Mouse (Mus musculus) hindbrain, embryonic 12.5 days (tissue): ENCODE measurements at regions not wholly inside any gene's neighbourhood (a gene's known extent, or its start where the extent isn't known, plus 50 kb on each side); places are given as distances from the start of the nearest gene placed in this dataset.

Experiments used
- ATAC-seq: fragments of 200-750 bp; cut with Nextera tagmentation; 2 replicates; pipeline ENCODE4 v1.8.0; 2017; ENCODE audit warnings: moderate TSS enrichment; ENCODE audit not compliant: low FRiP score
- H3K27ac ChIP-seq: fragments of 300-500 bp; sonication (generic); 2 replicates; pipeline ENCODE4 v1.5.1; 2016; ENCODE audit warnings: mild to moderate bottlenecking
- H3K27me3 ChIP-seq: fragments of 300-500 bp; sonication (generic); 2 replicates; pipeline ENCODE4 v1.6.1; 2016; ENCODE audit warnings: mild to moderate bottlenecking
- H3K36me3 ChIP-seq: fragments of 300-500 bp; sonication (generic); 2 replicates; pipeline ENCODE4 v1.6.1; 2016; ENCODE audit warnings: mild to moderate bottlenecking
- H3K4me1 ChIP-seq: fragments of 300-500 bp; sonication (generic); 2 replicates; pipeline ENCODE4 v1.6.1; 2016
- H3K4me2 ChIP-seq: fragments of 300-500 bp; sonication (generic); replicated peaks from 2 replicates; pipeline ENCODE4 v1.6.1; 2016; ENCODE audit warnings: mild to moderate bottlenecking
- H3K4me3 ChIP-seq: fragments of 300-500 bp; sonication (generic); 2 replicates; pipeline ENCODE4 v1.5.1; 2016; ENCODE audit warnings: mild to moderate bottlenecking
- H3K9ac ChIP-seq: fragments of 300-500 bp; sonication (generic); 2 replicates; pipeline ENCODE4 v1.6.1; 2016; ENCODE audit warnings: mild to moderate bottlenecking, moderate library complexity
- H3K9me3 ChIP-seq: fragments of 300-500 bp; sonication (generic); replicated peaks from 2 replicates; pipeline ENCODE4 v1.6.1; 2016; ENCODE audit warnings: mild to moderate bottlenecking
- WGBS: fragments of 180-500 bp; shearing (Covaris S2); methylation state at CpG from one replicate; pipeline ENCODE4 v1.1.7; 2016; 5-methylcytosine and 5-hydroxymethylcytosine counted together

DNA sequence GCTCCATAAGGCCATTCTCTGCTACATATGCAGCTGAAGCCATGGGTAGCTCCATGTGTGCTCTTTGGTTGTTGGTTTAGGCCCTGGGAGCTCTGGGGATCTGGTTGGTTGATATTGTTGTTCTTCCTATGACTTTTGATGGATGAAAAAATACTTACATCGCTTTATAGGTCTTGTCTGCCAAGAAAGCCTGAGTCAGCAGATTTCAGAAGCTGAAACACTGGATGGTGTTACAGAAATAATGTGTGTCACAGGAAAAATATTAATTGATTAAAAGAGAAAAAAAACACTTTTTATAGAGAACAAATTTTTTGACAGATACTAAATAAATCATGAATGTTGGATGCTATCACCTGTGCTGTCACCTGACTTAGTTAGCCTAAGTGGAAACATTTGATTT is 52.4 kb upstream of the Plxna2 start:
- Histone ChIP-seq H3K27ac (no peak overlapping the region), H3K4me3 (no peak overlapping the region), H3K36me3 (no peaks in the 10 kb centered on the region), H3K4me1 (no peaks in the 10 kb centered on the region), H3K4me2 (no peak overlapping the region), H3K9me3 (no peaks in the 10 kb centered on the region), H3K27me3 (no peaks in the 10 kb centered on the region), H3K9ac (no peak overlapping the region)
- ATAC-seq = no peak
- 84% methylated on average over 1 of the region's 1 CpGs for WGBS

DNA sequence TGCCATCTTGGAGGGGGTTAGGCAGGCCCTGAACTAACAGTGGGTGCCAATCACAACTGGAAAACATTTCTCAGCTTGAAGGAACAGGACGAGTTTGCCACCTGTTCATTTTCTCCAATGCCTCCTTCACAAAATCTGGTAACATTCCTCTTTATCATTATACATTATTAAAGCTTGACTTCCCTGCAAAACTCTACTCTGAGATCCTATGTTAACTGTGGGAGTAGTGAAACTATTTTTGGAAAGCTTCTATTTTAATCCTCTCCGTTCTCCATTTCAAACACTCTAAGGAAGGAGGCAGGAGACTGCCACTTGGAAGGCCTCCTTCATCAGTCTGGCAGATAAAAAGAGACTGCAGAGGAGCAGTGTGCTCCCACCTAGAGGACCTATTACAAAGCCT is 54.1 kb upstream of the Plxna2 start:
- 78% methylated on average over 2 of the region's 2 CpGs for WGBS
- Histone ChIP-seq H3K4me1 (no peaks in the 10 kb centered on the region), H3K4me2 (no peak overlapping the region), H3K27ac (no peak overlapping the region), H3K27me3 (no peaks in the 10 kb centered on the region), H3K4me3 (no peak overlapping the region), H3K36me3 (no peaks in the 10 kb centered on the region), H3K9ac (no peak overlapping the region), H3K9me3 (no peaks in the 10 kb centered on the region)
- ATAC-seq = no peak

DNA sequence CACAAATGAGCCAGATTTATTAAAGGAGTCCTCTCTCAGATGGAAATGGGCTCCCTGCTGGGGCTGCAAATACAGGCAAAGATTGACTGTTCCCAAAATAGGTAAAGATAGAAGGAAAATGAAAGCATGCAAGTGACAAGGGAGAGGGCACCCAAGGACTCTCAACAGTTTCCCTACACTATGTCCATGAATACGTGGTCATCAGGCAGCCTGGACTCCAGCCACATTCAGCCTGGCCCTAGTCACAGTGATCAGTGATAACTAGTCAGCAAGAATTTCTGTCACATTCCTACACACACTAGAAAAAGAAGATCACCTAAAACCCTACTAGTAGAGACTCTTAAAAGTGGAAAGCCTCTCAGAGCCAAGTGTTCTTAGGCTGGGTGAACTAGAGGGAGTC is 56.9 kb upstream of the Plxna2 start:
- H3K9ac ChIP-seq = no peak overlapping the region
- H3K4me3 ChIP-seq = no peak overlapping the region
- H3K36me3 ChIP-seq = no peaks in the 10 kb centered on the region
- 68% methylated on average over 1 of the region's 1 CpGs for WGBS
- H3K9me3 ChIP-seq = no peaks in the 10 kb centered on the region
- H3K27me3 ChIP-seq = no peaks in the 10 kb centered on the region
- H3K4me1 ChIP-seq = no peaks in the 10 kb centered on the region
- ATAC-seq = no peak
- no peak overlapping the region for H3K27ac ChIP-seq
- no peak overlapping the region for H3K4me2 ChIP-seq

DNA sequence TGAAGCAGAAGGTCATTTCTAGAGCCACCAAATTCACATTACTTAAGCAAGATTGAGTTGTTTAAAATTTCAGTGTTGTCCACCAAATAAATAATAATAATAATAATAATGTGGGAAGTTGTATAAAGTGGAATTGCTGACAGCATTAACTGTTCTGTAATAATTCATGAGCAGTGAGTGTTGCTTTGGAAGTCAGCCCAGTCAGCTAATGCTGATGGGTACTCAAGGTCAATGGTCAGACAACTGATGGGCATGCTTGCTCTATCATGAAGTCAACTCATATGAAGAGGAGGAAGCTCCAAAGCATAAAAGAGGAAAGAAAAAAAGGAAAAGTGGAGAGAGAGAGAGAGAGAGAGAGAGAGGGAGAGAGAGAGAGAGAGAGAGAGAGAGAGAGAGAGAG is 69.4 kb upstream of the Plxna2 start:
- Histone ChIP-seq H3K9me3 (no peaks in the 10 kb centered on the region), H3K4me2 (no peak overlapping the region), H3K9ac (no peak overlapping the region), H3K36me3 (no peaks in the 10 kb centered on the region), H3K4me3 (no peak overlapping the region), H3K4me1 (no peaks in the 10 kb centered on the region), H3K27ac (no peak overlapping the region), H3K27me3 (no peaks in the 10 kb centered on the region)
- ATAC-seq = no peak

DNA sequence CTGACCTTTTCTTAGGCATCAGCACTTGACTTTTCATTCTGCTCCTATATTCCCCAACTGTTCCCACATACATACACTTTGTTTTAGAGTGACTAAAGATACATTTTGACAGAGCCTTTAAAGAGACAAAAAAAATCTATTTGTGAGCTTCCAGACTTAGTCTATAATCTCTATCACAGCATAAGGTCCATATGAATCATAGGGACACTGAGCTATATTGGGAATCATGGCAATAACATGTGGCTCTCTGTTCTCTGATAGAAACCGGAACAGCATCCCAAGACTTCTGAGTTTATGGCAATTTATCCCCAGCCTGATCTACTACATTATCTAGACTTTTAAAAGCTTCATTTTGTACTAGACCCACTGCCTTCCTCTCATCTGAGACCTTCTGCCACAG is 69.8 kb upstream of the Plxna2 start:
- WGBS = 97% methylated on average over 1 of the region's 1 CpGs
- Histone ChIP-seq H3K9ac (no peak overlapping the region), H3K9me3 (no peaks in the 10 kb centered on the region), H3K36me3 (no peaks in the 10 kb centered on the region), H3K27me3 (no peaks in the 10 kb centered on the region), H3K4me1 (no peaks in the 10 kb centered on the region), H3K4me3 (no peak overlapping the region), H3K27ac (no peak overlapping the region), H3K4me2 (no peak overlapping the region)
- no peak for ATAC-seq

DNA sequence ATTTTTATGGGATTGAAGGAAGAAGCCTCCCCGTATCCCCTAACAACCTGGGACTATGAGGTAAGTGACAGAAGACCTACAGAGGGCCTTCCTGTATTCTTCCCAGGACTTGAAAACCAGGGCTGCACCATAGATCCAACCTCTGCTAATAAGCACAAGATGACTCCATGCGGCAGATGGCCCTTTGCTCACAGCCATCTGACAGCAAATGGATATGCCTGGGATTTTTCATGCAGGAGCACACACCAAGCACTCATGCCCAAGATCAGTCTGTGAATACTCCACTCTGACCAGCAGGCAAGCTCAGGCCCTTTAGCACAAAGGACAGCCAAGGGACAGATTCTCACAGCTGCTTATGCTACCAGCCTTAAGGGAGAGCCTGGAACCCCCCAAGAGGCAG is 77.1 kb upstream of the Plxna2 start:
- H3K9ac ChIP-seq = no peak overlapping the region
- H3K27me3 ChIP-seq = no peaks in the 10 kb centered on the region
- no peak overlapping the region for H3K27ac ChIP-seq
- H3K36me3 ChIP-seq = no peaks in the 10 kb centered on the region
- H3K9me3 ChIP-seq = no peaks in the 10 kb centered on the region
- ATAC-seq = no peak
- WGBS = 98% methylated on average over 2 of the region's 2 CpGs
- H3K4me1 ChIP-seq = no peaks in the 10 kb centered on the region
- no peak overlapping the region for H3K4me3 ChIP-seq
- no peak overlapping the region for H3K4me2 ChIP-seq

DNA sequence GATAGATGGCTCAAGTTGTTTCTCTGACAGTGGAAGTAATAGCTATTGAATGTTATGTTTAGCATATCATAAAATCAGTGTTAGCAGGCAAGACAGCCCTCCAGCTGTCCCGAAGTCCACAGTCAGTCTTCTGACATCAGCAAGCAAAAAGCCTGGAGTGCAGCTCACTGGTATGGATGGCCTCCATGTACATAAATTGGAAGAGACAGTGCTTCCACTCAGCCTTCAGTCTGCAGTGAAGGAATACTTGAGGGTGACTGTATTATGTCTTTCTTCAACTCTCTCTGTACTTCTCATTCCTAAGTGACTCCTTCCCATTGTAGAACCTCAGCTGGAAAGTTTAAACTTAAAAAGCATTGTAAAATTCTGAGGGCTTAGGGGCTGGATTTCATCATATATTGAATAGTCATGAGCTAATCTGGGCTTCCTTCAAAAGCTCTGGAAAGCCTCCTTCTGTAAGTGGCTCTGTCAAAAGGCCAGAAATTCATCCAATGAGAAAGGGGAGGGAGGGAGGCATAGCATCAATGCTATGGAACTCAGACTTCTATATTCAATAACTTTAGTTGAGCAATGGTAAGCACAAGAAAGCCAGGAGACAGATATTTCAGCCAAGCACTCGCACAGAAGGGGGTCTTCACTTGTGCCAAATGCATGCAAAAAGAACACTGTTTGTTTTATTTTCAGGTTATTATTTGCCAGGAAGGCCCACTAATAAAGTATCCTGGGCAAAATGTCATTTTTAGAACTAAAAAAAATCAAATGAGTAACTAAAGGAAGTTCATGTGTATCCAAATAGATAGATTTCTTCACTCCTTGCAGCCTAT is 90.5 kb upstream of the Plxna2 start:
- Histone ChIP-seq H3K27ac (no peak overlapping the region), H3K4me2 (no peak overlapping the region), H3K27me3 (no peaks in the 10 kb centered on the region), H3K4me1 (no peaks in the 10 kb centered on the region), H3K9ac (no peak overlapping the region), H3K9me3 (no peaks in the 10 kb centered on the region), H3K36me3 (no peaks in the 10 kb centered on the region), H3K4me3 (no peak overlapping the region)
- WGBS = 78% methylated on average over 2 of the region's 2 CpGs
- ATAC-seq = no peak

DNA sequence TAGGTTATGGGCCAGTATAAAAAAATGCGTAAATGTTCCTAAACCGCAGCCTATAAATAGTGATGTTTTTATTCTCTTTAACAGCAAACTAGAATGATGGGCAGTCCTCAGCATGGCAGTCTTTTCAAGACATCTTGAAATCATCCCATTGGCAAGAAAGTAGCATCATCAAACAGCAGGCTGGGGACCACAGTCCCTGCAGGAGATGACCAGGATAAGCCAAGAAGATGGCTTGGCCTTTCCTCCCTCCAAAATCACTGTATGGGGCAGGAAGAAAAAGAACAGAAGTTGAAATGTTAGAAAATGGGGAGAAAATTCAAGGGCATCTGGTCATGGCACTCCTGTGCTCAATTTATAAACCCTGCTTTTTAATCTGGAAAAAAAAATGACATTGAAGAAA is 93.0 kb upstream of the Plxna2 start:
- no peak overlapping the region for H3K4me3 ChIP-seq
- H3K9me3 ChIP-seq = no peaks in the 10 kb centered on the region
- no peaks in the 10 kb centered on the region for H3K36me3 ChIP-seq
- WGBS = 98% methylated on average over 2 of the region's 2 CpGs
- H3K27ac ChIP-seq = no peak overlapping the region
- H3K4me2 ChIP-seq = no peak overlapping the region
- H3K4me1 ChIP-seq = no peaks in the 10 kb centered on the region
- H3K9ac ChIP-seq = no peak overlapping the region
- no peak for ATAC-seq
- no peaks in the 10 kb centered on the region for H3K27me3 ChIP-seq

DNA sequence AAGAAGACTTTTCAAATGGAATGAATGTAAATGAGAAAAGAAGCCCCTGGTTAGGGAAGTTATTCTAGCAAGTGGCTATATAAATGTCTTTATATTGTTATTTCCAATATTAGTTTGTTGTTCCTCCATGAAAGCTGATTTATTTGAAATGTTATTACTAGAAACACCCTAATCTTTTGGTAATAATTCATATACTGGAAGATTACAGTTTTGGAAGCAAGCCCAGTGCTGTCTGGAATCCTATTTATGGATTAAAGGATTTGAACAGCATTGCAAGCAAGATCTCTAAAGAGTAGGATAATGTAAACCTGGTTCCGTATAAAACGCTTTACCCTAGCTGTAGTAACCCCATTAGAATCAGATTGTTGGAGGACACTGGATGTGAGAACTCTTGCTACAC is 96.8 kb upstream of the Plxna2 start:
- 93% methylated on average over 2 of the region's 2 CpGs for WGBS
- Histone ChIP-seq H3K4me3 (no peak overlapping the region), H3K27me3 (no peaks in the 10 kb centered on the region), H3K36me3 (no peaks in the 10 kb centered on the region), H3K9me3 (no peaks in the 10 kb centered on the region), H3K27ac (no peak overlapping the region), H3K4me1 (no peaks in the 10 kb centered on the region), H3K4me2 (no peak overlapping the region), H3K9ac (no peak overlapping the region)
- ATAC-seq = no peak

DNA sequence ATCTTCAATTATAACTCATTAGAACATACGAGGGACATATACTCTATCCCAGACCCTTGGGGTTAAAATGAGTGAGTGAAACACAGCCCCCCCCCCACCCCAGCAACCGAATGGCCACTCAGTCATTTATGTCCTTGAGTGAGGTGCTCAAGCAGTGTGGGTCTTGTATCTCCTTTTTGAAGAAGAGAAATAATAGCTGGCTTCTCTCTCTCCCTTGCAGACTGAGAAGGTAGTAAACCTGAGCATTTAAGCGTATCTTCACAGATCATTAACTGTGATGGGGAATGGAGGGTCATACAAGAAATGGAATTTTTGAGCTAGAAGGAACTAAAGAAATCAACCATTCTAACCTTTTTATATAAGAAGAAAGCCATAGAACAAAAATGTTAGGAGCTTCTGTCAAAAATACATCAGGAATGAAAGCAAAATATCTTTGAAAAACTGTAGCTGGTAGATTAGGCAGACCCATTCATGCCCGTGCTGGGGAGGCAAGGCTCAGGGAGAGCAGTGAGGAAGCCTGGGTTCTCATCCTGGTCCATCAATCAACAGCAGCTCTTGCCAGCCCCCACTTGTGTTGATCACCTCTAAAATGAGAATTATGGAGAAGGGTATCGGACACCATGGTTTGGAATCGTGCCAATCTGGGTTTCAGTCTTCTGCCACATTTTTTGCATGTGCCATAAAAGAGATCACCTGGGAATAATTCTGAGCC is 98.4 kb upstream of the Plxna2 start:
- no peaks in the 10 kb centered on the region for H3K36me3 ChIP-seq
- 73% methylated on average over 6 of the region's 6 CpGs for WGBS
- H3K4me3 ChIP-seq = no peak overlapping the region
- no peaks in the 10 kb centered on the region for H3K9me3 ChIP-seq
- H3K4me1 ChIP-seq = no peaks in the 10 kb centered on the region
- no peak overlapping the region for H3K9ac ChIP-seq
- no peak for ATAC-seq
- H3K27me3 ChIP-seq = no peaks in the 10 kb centered on the region
- H3K27ac ChIP-seq = no peak overlapping the region
- H3K4me2 ChIP-seq = no peak overlapping the region

DNA sequence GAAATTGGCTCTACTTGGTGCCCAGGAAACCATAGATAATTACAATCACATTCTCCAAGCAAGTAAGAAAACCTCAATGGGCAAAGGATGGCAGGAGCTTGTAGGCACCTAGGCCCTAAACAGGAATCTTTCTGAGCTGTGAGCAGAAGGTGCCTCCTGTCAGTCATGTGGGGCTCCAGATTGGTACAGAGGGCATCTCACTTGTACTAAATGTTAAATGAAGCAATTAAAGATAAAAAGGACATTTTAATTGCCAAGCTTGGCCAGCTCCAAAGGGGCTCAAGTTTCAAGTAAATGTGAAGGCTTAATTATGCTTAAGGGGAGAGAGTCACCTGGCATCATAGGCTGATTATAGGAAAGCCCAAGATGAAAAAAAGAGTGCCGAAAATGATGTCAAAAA is 101.9 kb upstream of the Plxna2 start:
- ATAC-seq = no peak
- no peak overlapping the region for H3K4me3 ChIP-seq
- no peaks in the 10 kb centered on the region for H3K27me3 ChIP-seq
- no peak overlapping the region for H3K9ac ChIP-seq
- H3K36me3 ChIP-seq = no peaks in the 10 kb centered on the region
- 77% methylated on average over 1 of the region's 1 CpGs for WGBS
- no peaks in the 10 kb centered on the region for H3K9me3 ChIP-seq
- H3K27ac ChIP-seq = no peak overlapping the region
- H3K4me2 ChIP-seq = no peak overlapping the region
- H3K4me1 ChIP-seq = no peaks in the 10 kb centered on the region

DNA sequence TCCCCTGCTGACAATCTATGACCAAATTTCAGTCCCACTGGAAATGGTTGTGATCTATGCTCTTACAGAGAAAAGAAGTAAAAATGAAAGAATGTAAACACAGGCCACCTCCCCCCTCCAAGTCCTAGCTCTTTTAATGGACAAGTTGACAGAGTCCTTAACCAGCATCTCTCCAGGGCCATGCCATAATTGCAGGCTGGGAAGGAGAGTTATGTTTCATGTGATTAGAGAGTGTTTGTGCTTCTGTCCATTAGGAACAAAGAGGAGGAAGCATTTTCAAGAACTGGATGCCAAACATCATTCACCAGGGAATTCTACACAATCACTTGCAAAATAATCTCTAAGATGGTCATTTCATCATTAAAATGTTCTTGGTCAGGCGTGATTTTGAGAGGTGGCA is 109.7 kb upstream of the Plxna2 start:
- WGBS = 78% methylated on average over 1 of the region's 1 CpGs
- no peak overlapping the region for H3K4me3 ChIP-seq
- no peak overlapping the region for H3K9ac ChIP-seq
- ATAC-seq = no peak
- no peak overlapping the region for H3K27ac ChIP-seq
- H3K27me3 ChIP-seq = no peaks in the 10 kb centered on the region
- no peaks in the 10 kb centered on the region for H3K9me3 ChIP-seq
- H3K4me1 ChIP-seq = no peaks in the 10 kb centered on the region
- no peaks in the 10 kb centered on the region for H3K36me3 ChIP-seq
- H3K4me2 ChIP-seq = no peak overlapping the region

DNA sequence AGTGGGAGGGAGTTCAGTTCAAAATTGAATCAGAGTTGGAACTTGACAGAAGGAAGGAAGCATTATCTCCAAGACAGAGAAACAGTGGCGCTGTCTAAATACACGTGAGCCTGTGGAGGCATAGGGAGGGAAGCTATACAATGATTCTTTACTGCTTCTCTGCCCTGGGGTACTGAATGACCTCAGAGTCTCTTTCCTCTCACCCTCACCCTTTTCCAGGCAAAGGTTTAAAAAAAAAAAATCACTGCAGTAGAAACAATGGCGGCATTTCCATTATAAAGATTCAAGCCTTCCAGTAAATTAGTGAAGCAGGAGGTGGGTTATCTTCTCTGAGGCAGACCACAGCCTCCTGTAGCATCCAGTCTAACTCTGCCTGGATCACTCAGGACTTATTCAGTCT is 112.2 kb upstream of the Plxna2 start:
- WGBS = 33% methylated on average over 3 of the region's 3 CpGs
- Histone ChIP-seq H3K36me3 (no peaks in the 10 kb centered on the region), H3K4me2 (no peak overlapping the region), H3K4me1 (no peaks in the 10 kb centered on the region), H3K9ac (no peak overlapping the region), H3K4me3 (no peak overlapping the region), H3K27me3 (no peaks in the 10 kb centered on the region), H3K27ac (no peak overlapping the region), H3K9me3 (no peaks in the 10 kb centered on the region)
- ATAC-seq = no peak
